Mouse (Mus musculus) erythroblast, adult 5-6 weeks (primary cell): ENCODE measurements around the gene Ush1g. TPM values are rescaled to one million over a fixed set of nuclear protein-coding genes. Genes with fewer than 3 reads are reported as not detected.

Source experiments
- ATAC-seq: replicated peaks from 2 replicates; pipeline ENCODE4 v1.8.0; 2016; ENCODE audit warnings: moderate number of reproducible peaks, mild to moderate bottlenecking, moderate TSS enrichment, inconsistent platforms; ENCODE audit not compliant: poor library complexity, low FRiP score, severe bottlenecking
- total RNA-seq, 2 experiments: library from RNA; stranded (forward) in 1 of 2; stranded (reverse) in 1 of 2; fragments of 150-400 nt in 1 of 2; fragments of 200-764, 138-1000 nt in 1 of 2; gene quantifications; 2 replicates each; pipeline versions ENCODE4 v1.2.3 to v1.2.4; 2015 to 2017; ENCODE audit warnings: low replicate concordance in 2 of 2

The Ush1g gene
- total RNA-seq, 2 experiments from 2014 or later, result not detected

DNA sequence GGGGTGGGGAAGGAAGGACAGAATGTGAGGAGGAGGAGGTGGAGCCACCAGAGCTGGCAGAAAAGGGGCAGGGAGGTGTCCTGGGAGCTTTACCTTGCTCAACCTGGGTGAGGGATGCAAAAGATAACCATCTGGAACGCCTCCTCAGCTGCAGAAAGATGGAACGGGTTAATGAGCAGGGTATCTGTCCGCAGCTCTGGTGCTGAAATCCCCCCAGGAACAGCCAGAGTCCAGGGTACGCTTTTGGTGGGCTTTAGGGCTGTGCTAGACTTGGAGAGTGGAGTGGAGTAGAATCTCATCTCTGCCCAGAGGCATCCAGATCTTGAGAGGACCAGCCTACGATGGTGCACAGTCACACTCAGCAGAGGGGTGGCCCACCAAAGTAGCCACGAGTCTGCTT lies 14.3 kb upstream of the Ush1g start:
- ATAC-seq, result no peak

DNA sequence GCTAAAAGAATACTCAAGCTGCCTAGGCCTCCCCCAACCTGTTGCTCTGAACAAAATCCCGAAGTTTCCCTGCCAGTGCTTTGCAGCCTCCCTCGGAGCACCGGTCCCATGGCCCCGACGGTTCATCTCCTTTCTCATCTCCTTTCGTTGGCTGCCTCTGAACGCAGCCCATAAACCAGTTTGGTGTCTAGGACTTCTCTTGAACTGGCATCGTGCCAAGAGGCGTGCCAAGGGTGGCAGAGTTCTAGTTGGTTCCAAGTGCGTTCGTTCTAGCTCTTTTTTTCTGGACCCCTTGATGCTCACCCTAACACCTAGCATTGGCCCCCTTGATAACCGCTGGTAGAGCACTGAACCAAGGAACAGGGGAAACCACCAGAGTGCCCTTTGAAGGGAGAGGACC lies 13.4 kb upstream of the Ush1g start:
- no peak for ATAC-seq

DNA sequence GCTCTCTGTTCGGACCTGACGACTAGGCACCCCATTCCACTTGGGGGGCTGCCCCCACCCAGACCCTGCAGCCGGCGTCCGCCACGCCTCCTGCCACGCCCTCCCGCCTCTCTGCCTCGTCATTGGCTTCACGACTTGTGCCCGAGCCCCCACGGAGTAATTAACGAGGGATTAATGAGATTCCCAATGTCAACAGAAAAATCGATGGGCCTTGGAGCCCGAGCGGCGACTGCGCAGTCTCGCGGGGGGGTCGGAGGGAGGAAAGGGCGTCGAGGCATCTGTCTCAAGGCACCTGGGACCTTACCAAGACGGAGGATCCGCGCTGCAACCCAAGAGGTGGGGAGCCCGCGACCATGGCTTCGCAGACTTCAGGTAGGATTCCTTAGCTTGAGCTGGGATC lies 12.7 kb upstream of the Ush1g start, which contains the start of gene Otop3:
Gene Otop3 (plus strand): TSS at position 201 of the 400 bp plus-strand sequence.
- no peak for ATAC-seq

DNA sequence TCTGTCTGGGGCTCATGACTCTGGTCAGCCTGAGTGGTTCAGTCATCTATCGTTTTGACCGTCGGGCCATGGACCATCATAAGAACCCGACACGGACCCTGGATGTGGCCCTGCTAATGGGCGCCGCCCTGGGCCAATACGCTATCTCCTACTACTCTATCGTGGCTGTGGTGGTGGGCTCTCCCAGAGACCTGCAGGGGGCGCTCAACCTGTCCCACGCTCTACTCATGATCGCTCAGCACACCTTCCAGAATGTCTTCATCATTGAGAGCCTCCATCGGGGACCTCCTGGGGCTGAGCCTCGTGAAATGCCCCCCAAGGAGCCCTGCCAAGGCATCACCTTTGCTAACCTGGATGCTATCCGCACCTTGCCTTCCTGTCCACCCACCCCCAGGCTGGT lies 7.5 kb upstream of the Ush1g start:
- ATAC-seq, result no peak

DNA sequence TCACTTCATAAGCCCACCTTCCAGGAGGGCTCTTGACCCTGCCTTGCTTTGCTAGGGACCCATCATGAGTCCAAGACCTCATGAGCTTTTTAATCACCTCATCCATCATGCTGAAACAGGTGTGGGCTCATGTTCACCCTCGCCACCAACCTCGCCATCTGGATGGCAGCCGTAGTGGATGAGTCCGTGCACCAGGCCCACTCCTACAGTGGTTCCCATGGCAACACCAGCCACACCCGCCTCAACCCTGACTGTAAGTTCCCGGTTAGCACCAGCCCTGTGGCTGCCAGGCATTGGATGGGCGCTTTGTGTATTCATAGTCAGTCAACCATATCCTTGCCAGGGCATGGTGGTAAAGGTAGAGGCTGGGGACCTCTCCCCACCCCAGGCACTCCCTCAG lies 4.9 kb upstream of the Ush1g start:
- no peak for ATAC-seq

DNA sequence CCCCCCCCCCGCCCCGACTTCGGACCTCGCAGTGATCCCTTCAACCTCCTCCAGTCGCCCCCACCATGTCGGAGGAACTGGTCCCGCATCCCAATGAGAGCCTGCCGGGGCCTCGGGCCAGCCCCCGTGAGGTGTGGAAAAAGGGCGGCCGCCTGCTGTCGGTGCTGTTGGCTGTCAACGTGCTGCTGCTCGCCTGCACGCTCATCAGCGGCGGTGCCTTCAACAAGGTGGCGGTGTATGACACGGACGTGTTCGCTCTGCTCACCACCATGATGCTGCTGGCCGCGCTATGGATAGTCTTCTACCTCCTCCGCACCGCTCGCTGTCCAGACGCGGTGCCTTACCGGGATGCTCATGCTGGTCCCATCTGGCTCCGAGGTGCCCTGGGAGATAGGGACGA lies 1.5 kb upstream of the Ush1g start:
- no peak for ATAC-seq

DNA sequence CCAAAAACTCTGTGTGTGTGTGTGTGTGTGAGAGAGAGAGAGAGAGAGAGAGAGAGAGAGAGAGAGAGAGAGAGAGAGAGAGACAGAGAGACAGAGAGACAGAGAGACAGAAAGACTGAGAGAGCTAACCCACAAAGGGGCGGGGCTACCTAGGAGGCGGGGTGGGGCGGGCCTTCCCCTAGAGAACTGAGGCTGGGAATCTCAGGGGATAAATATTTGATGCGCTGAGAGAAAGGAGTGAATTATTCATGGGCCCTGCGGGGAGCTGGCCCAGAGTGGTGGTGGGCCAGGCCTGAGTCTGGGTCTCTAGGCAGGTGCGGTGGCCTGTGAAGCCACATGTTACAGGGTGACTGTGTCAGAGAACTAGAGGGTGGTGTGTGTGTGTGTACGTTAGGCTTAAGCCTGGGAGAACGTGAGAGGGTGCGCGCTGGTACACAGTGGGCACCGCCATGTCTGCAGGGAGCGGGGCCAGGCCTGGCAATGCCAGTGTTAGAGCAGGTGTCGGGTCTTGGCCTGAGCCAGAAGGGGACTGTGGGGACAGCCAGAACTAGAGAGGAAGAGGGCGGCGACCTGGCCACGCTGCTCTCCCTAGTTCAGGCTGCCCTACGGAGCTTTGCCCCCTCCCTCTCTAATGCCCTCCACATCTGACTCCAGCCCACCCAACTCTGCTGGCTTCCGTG lies 2.0 kb downstream of the Ush1g start:
- no peak for ATAC-seq

DNA sequence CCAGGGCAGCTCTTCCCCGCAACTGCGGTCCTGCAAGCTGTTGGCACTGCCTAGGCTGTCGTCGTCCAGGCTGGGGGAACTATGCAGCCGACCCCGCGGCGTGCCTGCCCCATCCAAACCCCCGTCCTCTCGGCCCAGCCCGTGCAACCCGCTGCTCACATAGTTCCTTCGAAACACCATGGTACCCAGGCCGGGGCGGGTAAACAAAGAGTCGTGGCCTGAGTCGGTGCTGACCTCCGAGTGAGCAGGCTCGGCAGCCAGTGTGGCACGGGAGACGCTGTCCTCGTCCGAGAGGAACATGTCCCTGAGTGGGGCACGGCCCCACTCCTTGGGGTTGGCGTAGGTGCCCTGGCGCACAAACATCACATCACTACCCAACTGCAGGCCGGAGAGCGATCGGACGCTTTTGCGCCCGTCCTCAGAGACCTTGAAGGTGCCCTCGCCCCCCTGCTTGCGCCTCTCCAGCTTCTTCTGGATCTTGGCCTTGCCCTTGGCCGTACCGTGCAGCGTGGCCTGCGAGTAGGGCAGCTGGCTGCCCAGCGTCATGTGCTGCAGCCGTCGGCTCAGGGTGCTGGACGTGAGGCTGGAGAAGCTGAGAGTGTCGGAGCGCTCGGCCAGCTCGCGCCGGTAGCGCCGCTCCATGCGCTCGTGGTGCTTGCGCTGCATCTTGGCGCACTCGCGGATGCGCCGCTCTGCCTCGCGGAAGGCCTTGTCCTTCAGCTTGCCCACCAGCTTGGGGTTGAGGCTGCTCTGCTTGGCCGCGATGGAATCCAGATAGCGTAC lies 3.4 kb downstream of the Ush1g start:
- no peak for ATAC-seq

DNA sequence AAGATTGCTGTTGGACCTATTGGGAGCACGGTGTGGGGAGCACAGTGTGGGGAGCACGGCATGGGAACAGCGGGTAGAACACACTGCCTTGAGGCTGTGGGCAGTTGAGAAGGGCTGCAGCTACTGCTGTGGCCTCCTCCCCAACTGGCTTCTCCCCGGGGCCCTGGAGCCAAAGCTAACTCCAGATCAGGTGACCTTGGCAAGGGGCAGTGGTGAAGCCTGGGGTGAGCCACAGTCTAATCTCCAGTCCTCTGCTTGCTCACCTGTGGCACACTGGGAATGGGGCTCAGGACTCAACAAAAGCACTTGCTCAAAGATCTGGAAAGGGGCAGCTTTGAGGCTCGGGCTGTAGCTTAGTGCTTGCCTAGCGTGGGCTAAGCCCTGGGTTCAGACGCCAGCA lies 4.6 kb downstream of the Ush1g start:
- no peak for ATAC-seq

DNA sequence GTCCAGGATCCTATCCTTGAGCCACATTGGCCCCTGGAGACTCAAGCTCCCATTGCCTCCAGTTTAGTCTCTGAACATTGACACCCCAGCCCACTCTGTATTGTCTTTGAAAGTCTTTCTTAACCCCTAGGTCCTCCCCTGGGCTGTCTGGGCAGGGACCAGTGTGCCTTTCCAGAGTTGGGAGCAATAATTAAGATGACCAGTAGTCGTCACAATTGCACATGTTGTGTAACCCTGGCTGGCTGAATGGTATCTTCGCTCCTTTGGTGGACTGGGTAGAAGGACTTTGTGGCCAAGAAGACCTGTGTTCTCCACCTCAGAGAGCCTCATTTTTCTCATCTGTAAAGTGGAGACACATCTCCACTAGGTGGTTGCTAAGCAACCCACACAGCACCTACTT lies 7.6 kb downstream of the Ush1g start:
- no peak for ATAC-seq

DNA sequence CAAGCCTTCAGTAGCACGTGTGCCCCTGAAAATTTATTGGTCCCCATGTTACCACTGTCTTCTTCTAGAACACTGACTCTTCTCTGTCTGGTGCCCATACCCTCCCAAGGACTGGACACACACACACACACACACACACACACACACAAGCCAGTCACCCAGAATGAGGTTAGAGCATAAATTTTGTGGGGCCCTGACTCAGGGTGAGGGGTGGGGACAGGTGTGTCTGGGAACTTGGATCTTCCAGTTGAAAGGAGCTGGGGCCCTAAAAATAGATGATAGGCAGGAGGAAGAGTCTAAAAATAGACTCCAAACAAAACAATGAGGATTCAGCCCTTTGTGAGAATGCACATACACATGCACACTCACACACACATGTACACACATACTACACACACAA lies 13.1 kb downstream of the Ush1g start:
- no peak for ATAC-seq

DNA sequence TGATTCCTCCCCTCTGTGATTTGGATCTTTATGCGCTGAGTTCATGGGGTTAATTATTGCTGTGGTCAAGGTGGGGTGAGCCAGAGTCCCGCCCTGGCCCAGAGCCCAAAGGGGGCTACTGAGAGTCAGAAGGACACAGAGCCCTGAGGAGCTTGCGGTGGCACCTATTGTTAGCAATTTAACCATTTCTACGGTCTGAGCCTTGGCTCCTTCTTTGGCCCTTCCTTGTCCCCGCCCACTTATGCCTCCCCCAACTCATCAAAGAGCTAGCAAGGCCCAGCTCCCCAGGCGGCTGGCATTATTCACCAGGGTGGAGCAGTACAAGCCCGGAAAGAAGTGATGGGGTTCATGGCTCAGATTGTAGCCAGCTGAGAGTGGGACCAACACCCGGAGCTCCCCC lies 15.0 kb downstream of the Ush1g start, which contains the start of gene Otop2:
Gene Otop2 (plus strand): TSS at position 301 of the 400 bp plus-strand sequence.
- no peak for ATAC-seq

DNA sequence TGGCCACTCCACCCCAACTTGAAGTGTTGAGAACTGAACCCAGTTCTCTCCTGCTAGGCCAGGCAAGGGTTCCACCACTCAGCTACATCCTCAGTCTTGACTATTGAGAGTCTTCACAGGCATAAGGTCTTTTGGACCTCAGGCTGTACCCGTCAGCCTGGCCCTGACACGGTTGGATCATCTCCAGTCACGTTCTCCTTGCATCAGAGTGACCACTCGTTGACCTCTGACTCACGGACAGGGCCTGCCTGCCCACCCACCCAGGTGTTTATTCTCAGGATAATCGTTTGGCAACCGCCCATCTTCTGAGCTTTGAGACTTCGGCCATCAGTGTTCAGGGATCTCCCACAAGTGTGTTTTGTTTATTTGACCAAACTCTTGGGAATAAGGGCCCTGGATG lies 18.7 kb downstream of the Ush1g start:
- ATAC-seq, result no peak

DNA sequence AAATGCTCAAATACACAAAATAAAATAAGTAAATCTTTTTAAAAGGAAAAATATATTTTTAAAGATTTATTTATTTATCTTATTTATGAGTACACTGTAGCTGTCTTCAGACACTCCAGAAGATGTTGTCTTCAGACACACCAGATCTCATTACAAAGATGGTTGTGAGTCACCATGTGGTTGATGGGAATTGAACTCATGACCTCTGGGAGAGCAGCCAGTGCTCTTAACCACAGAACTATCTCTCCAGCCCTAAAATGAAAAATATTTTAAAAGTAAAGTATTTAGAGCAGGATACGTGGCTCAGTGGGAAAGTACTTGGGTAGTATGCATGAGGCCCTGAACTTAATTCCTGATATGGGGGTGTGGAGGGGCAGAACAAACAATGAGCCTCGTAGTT lies 20.5 kb downstream of the Ush1g start:
- ATAC-seq, result no peak

DNA sequence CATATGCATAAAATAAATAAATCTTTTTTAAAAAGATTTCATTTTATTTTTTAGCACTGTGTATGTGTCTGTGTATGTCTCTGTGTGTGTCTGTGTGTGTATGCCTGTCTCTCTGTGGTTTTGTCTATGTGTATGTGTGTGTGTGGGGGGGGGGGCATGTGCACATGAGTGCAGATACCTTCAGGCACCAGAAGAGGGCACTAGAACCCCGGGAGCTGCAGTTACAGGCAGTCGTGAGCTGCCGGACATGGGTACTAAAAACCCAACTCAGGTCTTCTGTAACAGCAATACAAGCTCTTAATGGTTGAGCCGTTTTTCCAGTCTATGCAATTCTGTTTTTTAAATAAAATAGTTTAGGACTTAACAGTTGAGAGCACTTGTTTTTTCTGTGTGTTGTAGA lies 21.1 kb downstream of the Ush1g start:
- no peak for ATAC-seq

DNA sequence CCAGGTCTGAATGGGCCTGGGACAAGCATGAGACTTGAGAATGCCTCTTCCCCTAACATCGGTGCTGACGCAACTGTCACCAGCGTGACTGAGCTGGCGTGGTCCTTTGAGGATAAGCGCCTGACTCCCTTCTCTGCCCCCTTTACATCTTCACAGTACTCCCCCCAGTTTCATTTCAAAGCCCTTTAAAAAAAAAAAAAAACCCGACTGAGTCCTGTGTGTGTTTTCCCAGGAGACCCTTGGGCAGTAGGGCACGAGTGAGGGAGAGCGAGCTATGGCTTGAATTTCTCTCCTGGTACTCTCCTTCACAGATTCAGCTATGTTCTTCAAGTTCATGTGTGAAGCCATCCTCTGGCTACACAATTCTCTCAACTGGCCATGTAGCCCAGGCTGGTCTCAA lies 23.7 kb downstream of the Ush1g start:
- ATAC-seq, result no peak

DNA sequence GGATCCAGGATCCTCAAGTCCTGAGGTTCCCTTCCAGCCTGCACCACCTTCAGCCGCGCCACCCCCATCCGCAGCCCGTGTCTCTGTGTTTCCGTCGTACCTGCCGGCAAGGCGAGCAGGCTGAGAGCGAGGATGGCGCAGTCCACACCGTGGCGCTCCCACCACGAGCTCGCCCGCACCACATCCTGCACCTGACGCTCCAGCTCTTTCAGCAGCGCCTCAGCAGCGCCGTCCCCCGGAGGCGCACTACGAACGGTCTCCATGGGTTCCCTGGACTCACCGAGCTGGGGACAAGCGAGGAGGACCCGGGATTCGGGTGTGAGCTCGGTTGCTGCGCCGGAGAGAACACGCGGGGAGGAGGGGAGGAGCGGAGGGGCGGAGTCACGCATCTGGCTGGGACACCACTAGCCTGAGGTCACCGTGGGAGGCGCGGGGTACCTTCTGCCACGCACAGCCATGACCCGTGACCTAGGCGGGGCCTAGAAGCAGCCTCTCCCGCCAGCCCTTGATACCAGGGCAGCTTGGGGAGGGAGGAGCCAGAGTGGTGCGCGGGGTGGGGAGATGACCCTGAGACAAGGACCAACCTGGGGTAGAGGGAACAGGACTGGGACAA lies 24.5 kb downstream of the Ush1g start, which contains the start of gene Fads6:
Gene Fads6 (minus strand): TSS at position 450 of the 613 bp plus-strand sequence.
- ATAC-seq, result 0 out of 2 replicates have a peak, but pooled peaks have one; percentile 28

DNA sequence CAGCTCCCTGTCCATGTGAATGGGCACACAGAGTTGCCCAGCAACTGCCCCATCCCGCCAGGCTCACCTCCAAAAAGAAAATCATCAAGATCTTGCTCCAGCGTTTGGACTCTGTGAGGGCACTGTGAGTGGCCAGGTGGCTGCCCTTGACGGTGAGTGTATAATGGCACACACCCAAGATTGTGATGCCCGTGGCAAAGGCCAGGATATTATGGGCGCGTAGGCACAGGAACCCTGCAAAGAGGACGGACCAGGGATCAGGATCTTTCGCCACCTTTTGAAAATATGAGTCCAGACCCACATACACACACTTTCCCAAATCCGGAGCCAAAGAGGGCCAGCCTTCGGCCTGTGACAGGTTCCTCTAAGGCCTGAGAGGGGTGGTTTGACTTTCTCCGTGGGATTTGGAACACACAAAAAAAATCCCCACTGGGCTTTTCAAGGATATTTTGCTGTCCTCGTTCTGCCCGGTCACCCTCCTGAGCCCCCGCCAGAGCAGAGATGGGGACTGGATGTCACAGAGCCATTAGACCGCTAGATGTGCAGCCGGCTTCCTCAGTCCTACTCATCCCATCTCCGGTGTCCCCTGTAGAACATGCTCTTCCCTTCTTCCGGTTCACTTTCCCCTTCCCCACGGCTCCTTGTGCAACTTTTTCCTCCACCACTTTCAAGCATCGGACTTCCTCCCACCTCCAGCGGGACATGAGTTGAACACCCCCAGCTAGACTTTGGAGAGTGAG lies 25.2 kb downstream of the Ush1g start:
- no peak for ATAC-seq

DNA sequence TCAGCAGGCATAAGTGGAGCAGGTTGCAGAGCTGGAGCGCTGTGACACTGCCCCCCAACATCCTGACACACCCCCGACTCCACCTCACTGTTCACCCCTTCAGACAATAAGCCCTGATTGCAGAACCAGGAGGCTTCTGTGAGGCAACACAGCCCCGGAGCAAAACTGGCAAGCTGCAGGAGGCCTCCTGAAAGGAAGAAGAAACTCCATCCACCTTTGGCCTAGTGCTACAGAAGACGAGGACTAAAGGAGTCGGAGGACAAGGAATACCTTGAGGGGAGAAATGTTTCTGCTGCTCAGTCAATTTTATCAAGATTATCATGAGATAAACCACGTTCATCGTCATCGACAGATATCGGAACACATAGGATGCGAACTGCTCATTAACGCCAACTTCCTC lies 25.9 kb downstream of the Ush1g start:
- ATAC-seq, result no peak
